Mouse (Mus musculus): ENCODE data around the gene Dab2.

Dab2 gene

DNA sequence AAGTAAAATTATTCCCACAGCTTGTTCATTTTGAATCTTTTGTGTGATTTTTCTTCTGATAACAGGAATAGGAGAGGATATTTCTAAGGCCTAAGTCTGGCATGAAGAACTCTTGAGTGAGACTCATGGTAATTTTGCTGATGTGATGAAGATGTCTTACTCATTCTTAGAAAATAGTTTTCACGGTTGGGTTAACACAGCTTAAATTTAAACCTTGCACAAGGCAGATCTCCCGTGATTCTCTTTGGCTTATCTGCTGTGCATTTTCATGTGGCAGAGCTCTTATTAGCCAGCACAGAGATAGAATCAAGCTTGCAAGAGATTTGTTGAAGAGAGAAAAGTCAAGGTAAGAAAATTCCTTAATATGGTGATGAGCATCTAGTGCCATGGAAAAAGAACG is at the start of gene Dab2:
Gene Dab2, plus strand, starts transcription at position 235 of the 400 bp plus-strand sequence.
- no peak for DNase-seq (ENCODE audit: low spot score)

- DNase-seq (ENCODE audit: low spot score): no peak
These were observed 46.1 kb upstream of the Dab2 start for GRCm38 (mm10) chr15:6253471-6253870.

- DNase-seq (ENCODE audit: low spot score): no peak
These were observed 45.2 kb upstream of the Dab2 start for GRCm38 (mm10) chr15:6254383-6254782.

DNA sequence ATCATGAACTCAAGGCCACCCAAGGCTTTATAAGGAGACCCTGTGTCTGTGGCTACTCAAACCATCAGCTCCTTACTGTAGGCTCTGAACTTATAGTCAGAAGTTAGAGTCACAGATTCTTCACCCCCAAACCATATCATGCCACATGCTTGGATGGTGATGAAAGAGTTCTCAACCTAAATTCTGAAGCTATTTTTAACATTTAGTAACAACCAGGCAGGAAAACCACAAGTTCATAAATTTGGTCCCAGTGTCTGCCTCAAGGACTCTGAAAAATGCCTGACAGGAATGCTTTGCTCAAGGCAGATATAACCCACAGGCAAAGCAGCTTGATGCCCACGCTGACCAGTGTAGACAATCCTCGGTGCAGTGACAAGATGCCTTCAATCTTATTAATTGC is 42.5 kb upstream of the Dab2 start:
- no peak for DNase-seq (ENCODE audit: low spot score)

GRCm38 (mm10) chr15:6259957-6260740 is 39.4 kb upstream of the Dab2 start:
- DNase-seq (ENCODE audit: low spot score): no peak

DNA sequence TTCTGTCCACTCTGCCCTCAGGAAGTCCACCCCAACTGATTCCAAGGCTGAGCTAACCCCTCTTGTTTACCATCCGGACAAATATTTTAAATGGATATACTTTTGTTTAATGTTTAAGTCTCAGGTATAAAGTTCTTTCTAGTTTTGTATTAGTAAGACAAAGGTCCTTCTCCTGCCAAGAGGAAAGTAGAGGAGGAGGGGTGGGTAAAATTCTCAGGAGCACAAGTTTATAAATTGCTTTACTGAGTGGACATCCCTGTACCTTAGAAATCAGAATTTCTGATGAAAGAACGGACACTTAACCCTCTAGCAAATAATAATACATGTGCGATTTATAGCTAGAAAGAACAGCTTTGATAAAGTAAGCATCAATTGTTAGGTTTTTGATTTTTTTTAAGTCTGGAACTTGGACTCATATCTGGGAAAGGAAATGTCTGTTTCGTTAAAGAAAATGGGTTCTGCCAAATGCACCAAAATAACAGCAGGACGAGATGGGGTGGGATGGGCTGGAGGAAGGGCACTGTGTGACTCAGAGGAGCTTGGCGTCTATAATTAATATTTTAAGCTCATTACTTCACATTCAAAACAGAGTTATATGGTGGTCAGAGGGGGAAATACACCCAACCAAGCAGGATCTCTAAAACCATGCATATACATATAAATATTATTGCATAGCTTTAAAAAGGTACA is 38.7 kb upstream of the Dab2 start:
- no peak for DNase-seq (ENCODE audit: low spot score)

DNA sequence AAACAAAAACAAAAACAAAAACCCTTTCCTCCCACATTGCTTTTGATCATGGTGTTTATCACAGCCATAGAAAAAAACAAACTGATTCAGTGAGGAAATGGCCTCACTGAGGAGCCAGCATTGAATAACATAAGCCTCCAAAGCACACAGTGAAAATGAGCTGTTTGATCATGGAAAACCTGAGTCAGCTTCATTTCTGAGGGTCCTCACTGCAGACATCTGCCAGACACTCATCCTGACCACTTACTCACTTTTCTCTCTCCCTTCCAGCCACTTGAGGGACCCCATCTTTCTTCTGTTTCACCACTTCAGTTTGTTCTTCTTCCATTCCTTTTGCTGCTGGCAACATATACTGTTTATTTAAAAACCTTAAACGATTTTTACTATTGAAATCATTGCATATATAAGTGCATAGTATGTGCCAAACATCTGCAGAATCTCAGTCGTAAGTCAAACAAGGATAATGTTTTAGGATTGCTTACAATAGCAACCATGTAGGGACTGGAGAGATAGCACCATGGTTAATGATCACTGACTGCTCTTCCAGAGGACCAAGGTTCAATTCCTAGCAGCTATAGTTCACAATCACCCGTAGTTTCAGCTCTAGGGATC is 32.3 kb upstream of the Dab2 start:
- no peak for DNase-seq (ENCODE audit: low spot score)

DNA sequence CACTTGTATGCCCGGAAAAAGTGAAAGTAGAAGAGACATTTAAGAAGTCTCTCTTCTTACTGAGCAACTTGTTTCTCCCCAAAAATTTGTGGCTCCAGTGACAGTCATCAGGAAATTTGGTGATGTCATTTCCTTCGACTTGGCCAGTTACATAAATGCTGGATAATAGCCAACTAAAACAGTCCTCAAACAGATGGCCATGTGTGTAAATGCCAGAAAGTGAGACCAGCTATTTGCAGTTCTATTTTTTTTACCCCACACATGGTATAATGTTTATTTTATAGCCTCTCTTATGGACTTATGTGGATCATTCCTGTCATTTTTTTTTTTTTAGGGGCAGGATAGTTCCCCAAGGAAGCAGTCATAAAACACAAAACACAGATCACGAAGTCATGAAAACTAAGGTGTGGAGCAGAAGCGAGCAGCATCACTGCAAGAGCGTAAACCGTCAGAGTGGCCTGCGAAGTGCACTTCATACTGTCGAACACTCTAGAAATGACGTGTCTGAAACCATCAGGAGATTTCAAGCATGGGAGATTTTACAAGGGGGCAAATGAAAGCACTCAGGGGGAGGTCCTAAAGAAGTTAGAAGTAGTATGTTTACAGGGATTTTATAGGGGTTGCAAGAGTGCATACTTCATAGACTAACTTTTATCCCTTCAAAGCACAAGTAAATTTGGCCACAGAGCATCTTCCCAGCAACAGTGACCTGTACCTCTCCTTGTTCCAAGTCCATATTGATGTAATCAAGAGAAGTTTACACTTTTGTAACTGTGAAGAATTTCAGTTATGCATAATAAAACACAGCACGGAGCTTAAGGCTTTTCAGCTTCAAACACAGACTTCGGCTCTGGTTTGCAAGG is 20.8 kb upstream of the Dab2 start:
- no peak for DNase-seq (ENCODE audit: low spot score)

- no peak for DNase-seq (ENCODE audit: low spot score)
These were observed 19.6 kb upstream of the Dab2 start for GRCm38 (mm10) chr15:6280021-6280451.

DNA sequence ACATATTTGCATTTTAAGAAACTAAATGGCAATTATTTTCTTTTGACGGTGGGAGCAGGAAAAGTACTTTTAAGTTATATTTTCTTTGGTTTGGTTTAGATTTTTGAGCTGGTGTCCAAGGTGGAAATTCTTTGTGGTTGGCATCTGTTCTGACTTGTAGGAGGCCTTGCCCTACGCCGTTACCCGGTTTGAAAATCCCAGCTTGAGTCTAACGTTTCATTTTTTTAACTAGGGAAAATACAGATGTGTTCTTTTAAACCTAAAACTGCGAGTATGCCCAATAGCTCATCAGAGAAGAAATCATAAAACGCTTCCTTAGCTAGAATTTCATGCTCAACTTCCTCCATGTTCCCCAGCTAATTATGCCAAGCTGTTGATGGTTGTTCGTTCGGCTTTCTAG is 16.3 kb upstream of the Dab2 start:
- DNase-seq (ENCODE audit: low spot score): no peak

GRCm38 (mm10) chr15:6296071-6296470 is 3.5 kb upstream of the Dab2 start:
- DNase-seq (ENCODE audit: low spot score): no peak

DNA sequence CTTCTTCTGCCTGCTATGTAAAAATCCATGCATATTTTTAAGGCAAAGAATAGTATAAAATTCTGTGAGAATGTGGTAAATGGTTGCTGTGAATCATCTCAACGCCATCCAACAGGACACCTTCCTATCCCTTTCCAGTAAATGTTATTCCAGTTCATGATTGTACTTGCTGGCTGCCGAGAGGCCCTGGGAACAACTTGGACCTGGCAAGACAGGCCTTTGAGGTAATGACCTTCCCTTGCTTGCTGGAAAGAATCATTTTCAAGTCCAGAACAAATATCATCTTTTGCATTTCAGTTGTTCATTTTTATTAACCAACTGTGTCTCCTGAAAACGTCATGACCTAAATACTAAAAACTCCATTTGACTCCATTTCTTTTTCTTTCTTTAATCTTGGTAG is 862 bp upstream of the Dab2 start:
- DNase-seq (ENCODE audit: low spot score): no peak

GRCm38 (mm10) chr15:6302219-6302618 is 2.6 kb downstream of the Dab2 start:
- no peak for DNase-seq (ENCODE audit: low spot score)

- no peak for DNase-seq (ENCODE audit: low spot score)
These were observed 4.2 kb downstream of the Dab2 start for GRCm38 (mm10) chr15:6303822-6304221.

DNA sequence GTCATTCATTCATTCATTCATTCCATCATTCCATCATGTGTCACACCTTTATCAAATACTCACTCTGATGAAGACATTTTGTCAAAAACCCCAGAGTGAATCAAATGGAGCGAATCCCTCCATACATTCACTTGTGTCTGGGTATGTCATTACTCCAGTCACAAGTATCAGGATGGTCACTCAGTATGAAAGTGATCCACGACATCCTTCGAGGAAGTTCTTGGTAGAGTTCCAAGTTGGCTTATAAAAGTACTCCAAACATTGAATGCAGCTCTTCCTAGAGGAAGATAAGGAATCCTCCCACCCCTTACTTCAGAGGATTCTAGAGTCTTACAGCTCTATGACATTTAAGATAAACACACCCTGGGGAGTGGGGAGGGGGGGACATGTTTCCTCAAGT is 10.0 kb downstream of the Dab2 start:
- DNase-seq (ENCODE audit: low spot score): no peak

GRCm38 (mm10) chr15:6310417-6310816 is 10.8 kb downstream of the Dab2 start:
- no peak for DNase-seq (ENCODE audit: low spot score)

DNA sequence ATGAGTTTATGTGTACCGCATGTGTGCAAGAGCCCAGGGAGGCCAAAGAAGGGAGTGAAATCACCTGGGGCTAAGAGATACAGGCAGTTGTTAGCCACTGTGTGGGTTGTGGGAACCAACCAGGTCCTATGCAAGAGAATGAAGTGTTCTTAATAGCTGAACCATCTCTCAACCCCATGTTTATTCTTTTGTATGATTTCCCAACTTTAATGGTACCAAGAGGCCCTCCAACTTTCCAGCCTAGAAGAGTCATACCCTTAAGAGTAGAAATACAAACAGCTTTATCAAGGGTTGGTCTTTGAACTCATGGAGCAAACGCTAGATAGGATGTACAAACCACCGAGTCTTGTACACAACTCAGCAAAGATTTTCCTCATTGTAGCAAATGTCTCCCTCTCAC is 12.8 kb downstream of the Dab2 start:
- no peak for DNase-seq (ENCODE audit: low spot score)

GRCm38 (mm10) chr15:6319352-6319751 is 19.8 kb downstream of the Dab2 start:
- DNase-seq (ENCODE audit: low spot score): no peak

- no peak for DNase-seq (ENCODE audit: low spot score)
These were observed 20.9 kb downstream of the Dab2 start for GRCm38 (mm10) chr15:6320501-6320900.

DNA sequence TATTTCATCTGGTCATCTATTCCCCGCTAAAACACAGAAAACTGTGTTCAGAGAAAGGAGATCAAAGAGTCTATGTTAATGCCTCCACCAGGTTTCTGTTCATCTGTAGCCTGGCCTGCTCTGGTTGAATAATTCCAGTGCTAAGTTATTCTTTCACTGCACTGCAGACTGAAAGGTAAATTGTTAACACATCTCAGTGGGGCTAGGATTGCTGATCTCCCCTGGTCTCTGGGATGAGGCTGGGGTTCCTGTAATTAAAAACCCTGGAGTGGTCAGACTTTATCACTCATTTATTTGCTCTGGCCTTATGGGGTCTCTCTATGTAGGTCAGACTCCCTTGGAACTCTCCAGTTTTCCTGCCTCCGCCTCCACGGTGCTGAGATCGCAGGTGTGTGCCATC is 21.7 kb downstream of the Dab2 start:
- DNase-seq (ENCODE audit: low spot score): no peak

- DNase-seq (ENCODE audit: low spot score): no peak
These were observed 22.7 kb downstream of the Dab2 start for GRCm38 (mm10) chr15:6322311-6322710.

- DNase-seq (ENCODE audit: low spot score): no peak
These were observed 24.0 kb downstream of the Dab2 start for GRCm38 (mm10) chr15:6323577-6323976.

Data from testis, postnatal 10 days (tissue).